Mouse (Mus musculus) kidney, embryonic 16.5 days (tissue): ENCODE data around the gene 4930572O03Rik. TPM values are rescaled to one million over a fixed set of nuclear protein-coding genes. Genes with fewer than 3 reads are reported as not detected.
"Not testable (repeated sequence)": the region's sequence is repeated elsewhere in the genome, so short reads cannot be mapped to it uniquely, and the experiment has no call there.

Source experiments
- ATAC-seq: fragments of 200-750 bp; cut with Nextera tagmentation; 2 replicates; pipeline ENCODE4 v1.8.0; 2017; ENCODE audit warnings: moderate TSS enrichment; ENCODE audit not compliant: low FRiP score, low TSS enrichment
- H3K27ac ChIP-seq: fragments of 300-500 bp; sonication (generic); 2 replicates; pipeline ENCODE4 v1.5.1; 2014; ENCODE audit warnings: low read length
- H3K27me3 ChIP-seq: fragments of 300-500 bp; sonication (generic); 2 replicates; pipeline ENCODE4 v1.6.1; 2014; ENCODE audit warnings: low read length, control low read depth, mixed read lengths; ENCODE audit not compliant: insufficient read depth
- H3K36me3 ChIP-seq: fragments of 300-500 bp; sonication (generic); 2 replicates; pipeline ENCODE4 v1.6.1; 2014; ENCODE audit warnings: low read length, control low read depth, mixed read lengths; ENCODE audit not compliant: insufficient read depth
- H3K4me1 ChIP-seq: fragments of 300-500 bp; sonication (generic); 2 replicates; pipeline ENCODE4 v1.6.1; 2014; ENCODE audit warnings: low read length, control low read depth, mixed read lengths; ENCODE audit not compliant: insufficient read depth
- H3K4me2 ChIP-seq: fragments of 300-500 bp; sonication (generic); replicated peaks from 2 replicates; pipeline ENCODE4 v1.6.1; 2014; ENCODE audit warnings: low read depth, low read length
- H3K4me3 ChIP-seq: fragments of 300-500 bp; sonication (generic); 2 replicates; pipeline ENCODE4 v1.5.1; 2014; ENCODE audit warnings: mild to moderate bottlenecking, low read length
- H3K9ac ChIP-seq: fragments of 300-500 bp; sonication (generic); replicated peaks from 2 replicates; pipeline ENCODE4 v1.6.1; 2014; ENCODE audit warnings: low read length
- H3K9me3 ChIP-seq: fragments of 300-500 bp; sonication (generic); 2 replicates; pipeline ENCODE4 v1.6.1; 2016; ENCODE audit warnings: low read length, control low read depth
- WGBS: fragments of 180-500 bp; shearing (Covaris S2); extraction: QIAGEN DNeasy Blood & Tissue Kit; methylation state at CpG from one replicate; pipeline ENCODE4 v1.1.7; 2014; 5-methylcytosine and 5-hydroxymethylcytosine counted together
- polyA plus RNA-seq: library from polyadenylated mRNA; unstranded; fragments of >200 nt; fragmentation: Nextera tagmentation; extraction: Ambion mirVana; gene quantifications from 2 replicates; pipeline ENCODE4 v1.2.1, GENCODE M21; 2015

4930572O03Rik gene
- polyA plus RNA-seq, 1 experiment from 2014 or later, result not detected

DNA sequence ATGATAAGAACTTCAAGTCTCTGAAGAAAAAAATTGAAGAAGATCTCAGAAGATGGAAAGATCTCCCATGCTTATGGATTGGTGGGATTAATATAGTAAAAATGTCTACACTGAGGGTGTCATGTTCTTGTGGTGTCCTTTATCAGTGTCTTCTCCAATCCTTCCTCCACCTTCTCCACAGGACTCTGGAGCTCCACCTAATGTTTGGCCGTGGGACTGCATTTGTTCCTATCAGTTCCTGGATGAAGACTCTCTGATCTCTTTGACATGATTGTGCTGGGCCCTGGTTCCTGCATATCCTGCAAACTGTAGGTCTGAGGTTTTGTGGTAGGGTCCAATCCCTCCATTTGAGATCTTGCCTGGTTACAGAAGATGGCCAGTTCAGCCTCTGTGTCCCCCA lies 28.7 kb downstream of the 4930572O03Rik start:
- not testable (repeated sequence) for ATAC-seq, H3K4me1 ChIP-seq, H3K4me2 ChIP-seq, H3K36me3 ChIP-seq, H3K27me3 ChIP-seq, H3K9me3 ChIP-seq, H3K9ac ChIP-seq, H3K4me3 ChIP-seq, H3K27ac ChIP-seq
- WGBS, result 26% methylated on average over 1 of the region's 1 CpGs

DNA sequence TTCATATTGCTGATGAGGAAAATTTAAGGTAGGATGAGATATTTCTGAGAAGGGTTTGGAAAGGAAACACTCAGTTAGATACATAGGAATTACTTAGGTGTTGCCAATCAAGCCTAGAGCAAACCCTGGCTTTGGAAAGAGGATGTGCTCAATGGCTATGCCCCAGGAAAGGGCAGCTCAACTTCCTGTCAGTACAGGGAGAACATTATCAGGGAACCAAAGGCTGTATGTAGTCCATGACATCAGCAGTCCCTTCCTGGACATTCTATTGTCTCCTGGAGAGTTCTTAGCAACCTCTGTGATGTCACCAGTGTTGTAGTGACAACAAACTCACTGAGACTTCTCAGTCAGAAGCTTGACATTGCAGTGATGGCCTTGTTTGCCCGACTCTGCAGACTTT lies 38.1 kb downstream of the 4930572O03Rik start, which contains the start of gene Speer4d:
Gene Speer4d, plus strand, starts transcription at position 301 of the 400 bp plus-strand sequence.
- not testable (repeated sequence) for H3K27me3 ChIP-seq, H3K4me2 ChIP-seq, H3K4me1 ChIP-seq, ATAC-seq, H3K36me3 ChIP-seq, H3K9me3 ChIP-seq, H3K9ac ChIP-seq, H3K27ac ChIP-seq, H3K4me3 ChIP-seq
- WGBS, result 61% methylated on average over 1 of the region's 1 CpGs

DNA sequence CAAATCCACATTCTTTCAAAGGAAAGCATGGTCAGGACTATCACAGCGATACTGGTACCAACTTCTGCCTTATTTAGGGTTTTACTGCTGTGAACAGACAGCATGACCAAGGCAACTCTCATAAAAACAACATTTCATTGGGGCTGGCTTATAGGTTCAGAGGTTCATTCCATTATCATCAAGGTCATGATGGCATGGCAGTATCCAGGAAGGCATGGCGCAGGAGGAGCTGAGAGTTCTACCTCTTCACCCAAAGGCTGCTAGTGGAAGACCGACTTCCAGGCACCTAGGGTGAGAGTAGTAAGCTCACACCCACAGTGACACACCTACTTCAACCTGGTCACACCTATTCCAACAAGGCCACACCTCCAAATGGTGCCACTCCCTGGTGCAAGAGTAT lies 40.7 kb downstream of the 4930572O03Rik start:
- not testable (repeated sequence) for H3K27ac ChIP-seq, H3K9ac ChIP-seq, ATAC-seq, H3K4me2 ChIP-seq, H3K4me3 ChIP-seq, H3K4me1 ChIP-seq, H3K27me3 ChIP-seq, H3K36me3 ChIP-seq, H3K9me3 ChIP-seq
- WGBS, result 71% methylated on average over 3 of the region's 3 CpGs

DNA sequence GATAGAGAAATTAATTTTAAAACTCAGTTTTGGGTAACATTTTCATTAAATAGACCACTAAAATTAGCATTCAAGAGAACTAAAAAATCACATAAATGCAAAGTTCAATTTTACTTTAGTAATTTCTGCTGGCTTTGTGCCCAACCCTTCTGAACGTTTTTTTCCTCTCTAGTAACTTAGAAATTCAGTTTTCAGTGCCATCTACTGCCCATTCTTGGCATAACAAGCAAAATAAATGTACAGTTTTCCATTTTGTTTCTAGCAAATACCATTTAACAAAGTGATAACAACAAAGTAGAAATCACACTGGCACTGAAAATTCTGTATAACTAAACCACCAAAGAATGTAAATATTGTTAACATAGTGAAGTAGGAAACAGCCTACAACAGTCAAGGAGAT lies 46.2 kb downstream of the 4930572O03Rik start:
- WGBS, result 6% methylated on average over 1 of the region's 1 CpGs

DNA sequence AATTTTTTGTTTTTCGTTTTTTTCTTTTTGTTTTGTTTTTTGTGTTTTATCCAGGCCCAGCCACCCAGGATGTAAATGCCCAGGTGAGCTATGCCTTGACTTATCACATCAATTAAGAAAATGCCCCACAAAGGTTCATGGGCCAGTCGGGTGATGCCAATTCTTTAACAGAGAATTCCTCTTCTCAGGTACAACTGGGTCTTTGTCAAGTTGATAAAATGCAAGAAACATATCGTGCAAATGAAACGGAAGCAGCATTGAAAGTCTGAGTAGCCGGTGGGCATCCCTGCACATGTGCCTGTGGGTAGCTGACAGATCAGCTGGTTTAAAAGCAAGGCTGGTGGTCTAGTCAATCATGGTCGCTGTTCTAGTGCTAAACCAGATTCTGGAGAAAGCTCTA lies 50.2 kb downstream of the 4930572O03Rik start:
- not testable (repeated sequence) for H3K27ac ChIP-seq, H3K36me3 ChIP-seq, H3K9ac ChIP-seq, H3K4me2 ChIP-seq, H3K27me3 ChIP-seq, H3K4me3 ChIP-seq, H3K4me1 ChIP-seq
- ATAC-seq, result peak; percentile 77; the same call in 1 of the 2 replicates
- WGBS, result 71% methylated on average over 5 of the region's 6 CpGs
- H3K9me3 ChIP-seq, result peaks cover 14% of the 10 kb centered on the region

More for the DNA sequence above, 46.2 kb downstream of the 4930572O03Rik start:
- ATAC-seq, H3K4me3 ChIP-seq, H3K9me3 ChIP-seq, H3K4me1 ChIP-seq, H3K4me2 ChIP-seq, H3K27me3 ChIP-seq, H3K27ac ChIP-seq, H3K36me3 ChIP-seq, H3K9ac ChIP-seq: not testable (repeated sequence)

DNA sequence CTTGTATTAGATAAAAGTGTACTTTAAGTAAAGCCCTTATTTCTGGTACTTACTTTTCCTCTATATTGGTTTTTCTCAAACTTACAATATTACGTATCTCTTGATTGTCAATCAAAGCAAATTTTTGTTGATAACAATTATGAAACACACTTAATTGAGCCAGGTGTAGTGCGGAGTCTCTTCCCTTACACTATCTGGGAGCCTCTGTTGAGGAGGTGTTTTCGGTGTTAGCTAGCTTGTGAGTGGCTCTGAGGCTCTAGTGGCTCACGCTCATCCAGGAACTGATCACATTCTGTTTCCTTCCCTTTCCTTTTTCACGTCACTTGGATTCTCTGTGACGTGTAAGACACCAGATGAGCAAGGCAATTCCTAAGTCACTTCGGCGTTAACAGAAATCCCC lies 53.3 kb downstream of the 4930572O03Rik start:
- H3K9me3 ChIP-seq, result peaks cover 18% of the 10 kb centered on the region
- ATAC-seq, result peak; percentile 72; the same call in 1 of the 2 replicates

DNA sequence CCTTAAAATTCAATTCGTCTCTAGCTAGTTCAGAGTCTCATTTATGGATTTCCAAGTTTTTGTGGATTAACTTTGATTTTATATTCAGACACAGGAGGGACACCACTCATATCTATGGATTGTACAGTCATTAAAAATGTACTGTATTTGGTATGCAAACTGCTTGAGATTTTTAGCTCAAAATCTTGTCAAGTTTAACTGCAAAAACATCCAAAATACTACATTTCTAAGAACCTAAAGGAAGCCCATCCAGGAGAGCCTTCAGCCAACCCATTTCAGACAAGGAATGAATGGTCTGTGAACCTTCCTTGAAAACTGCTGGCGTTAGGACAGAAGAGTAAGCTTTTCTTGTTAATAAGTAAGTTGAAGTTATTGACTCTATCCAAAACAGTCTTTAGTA lies 53.9 kb downstream of the 4930572O03Rik start:
- not testable (repeated sequence) for ATAC-seq
- WGBS, result 60% methylated on average over 2 of the region's 2 CpGs

More for the DNA sequence above, 53.3 kb downstream of the 4930572O03Rik start:
- H3K9ac ChIP-seq, H3K27me3 ChIP-seq, H3K36me3 ChIP-seq, H3K4me2 ChIP-seq, H3K4me3 ChIP-seq, H3K27ac ChIP-seq, H3K4me1 ChIP-seq: not testable (repeated sequence)
- 76% methylated on average over 8 of the region's 8 CpGs for WGBS

DNA sequence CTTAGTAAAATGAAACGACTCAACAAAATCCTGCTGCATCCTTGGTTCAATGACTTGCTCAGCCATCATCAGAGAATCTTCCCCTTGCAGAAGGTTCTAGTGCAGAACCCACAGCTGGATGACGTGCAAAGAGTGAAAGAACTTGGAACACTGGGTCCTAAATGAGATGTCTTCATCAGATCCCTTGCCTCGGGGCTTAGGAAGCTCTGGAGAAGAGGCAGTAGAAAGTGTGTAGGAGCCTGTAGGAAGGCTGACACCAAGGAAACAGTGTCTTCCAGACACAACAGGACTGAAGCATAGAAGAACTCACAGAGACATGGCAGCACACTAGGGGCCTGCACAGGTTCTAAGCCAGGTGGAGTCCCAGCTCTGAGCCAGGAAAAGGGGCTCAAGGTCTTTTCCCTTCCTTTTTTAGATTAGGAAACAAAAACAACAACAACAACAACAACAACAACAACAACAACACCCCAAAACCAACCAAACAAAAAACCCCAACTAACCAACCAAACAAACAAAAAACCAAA lies 54.4 kb downstream of the 4930572O03Rik start:
- WGBS, result 63% methylated on average over 3 of the region's 3 CpGs
- H3K9me3 ChIP-seq, result peaks cover 18% of the 10 kb centered on the region
- ATAC-seq, H3K27me3 ChIP-seq, H3K9ac ChIP-seq, H3K36me3 ChIP-seq, H3K4me2 ChIP-seq, H3K27ac ChIP-seq, H3K4me1 ChIP-seq, H3K4me3 ChIP-seq: not testable (repeated sequence)

More for the DNA sequence above, 53.9 kb downstream of the 4930572O03Rik start:
- not testable (repeated sequence) for H3K4me2 ChIP-seq, H3K27me3 ChIP-seq, H3K36me3 ChIP-seq, H3K27ac ChIP-seq, H3K4me3 ChIP-seq, H3K4me1 ChIP-seq, H3K9ac ChIP-seq
- peaks cover 18% of the 10 kb centered on the region for H3K9me3 ChIP-seq

Other genes with a start within 250 kb of the 4930572O03Rik start
- gene Gm21149, start 180.5 kb downstream of the 4930572O03Rik start, polyA plus RNA-seq, result not detected in 2 replicates
- gene Gm21190, start 127.8 kb downstream of the 4930572O03Rik start, polyA plus RNA-seq, result not detected in 2 replicates
- 0.15 TPM in 1 of 2 replicates, not detected in the other for gene Gm21083, start 79.7 kb downstream of the 4930572O03Rik start, polyA plus RNA-seq
- not detected in 2 replicates for gene Speer4d, start 38.0 kb downstream of the 4930572O03Rik start, polyA plus RNA-seq
- gene Speer4c, start 57.2 kb upstream of the 4930572O03Rik start, polyA plus RNA-seq, result not detected in 2 replicates